Mouse (Mus musculus): Measurements from ENCODE around the gene Mfn2.

GRCm38 (mm10) chr4:147938148-147939096 lies 33.9 kb upstream of the Mfn2 start:
- TF ChIP-seq POLR2A (IDR thresholded peaks at IDR 0.05; ENCODE audit: extremely low read depth, insufficient read depth, low read length) = no peak
- TF ChIP-seq CTCF (IDR thresholded peaks at IDR 0.05; ENCODE audit: extremely low read depth, insufficient read depth, low read length) = no peak

Data from cortical plate, adult 2 months (tissue).